Mouse (Mus musculus): ENCODE measurements around the gene Cct8l1. TPM values are rescaled to one million over a fixed set of nuclear protein-coding genes. Genes with fewer than 3 reads are reported as not detected.

The Cct8l1 gene
- polyA plus RNA-seq, 1 experiment from 2014 or later = not detected

- H3K9ac ChIP-seq (ENCODE audit: low read depth, low read length) = no peak overlapping the region
- no peak for ATAC-seq (replicated peaks; ENCODE audit: insufficient number of reproducible peaks, low FRiP score, low TSS enrichment)
- no peaks in the 10 kb centered on the region for H3K36me3 ChIP-seq (ENCODE audit: control insufficient read depth, insufficient read depth, low read length)
- no peak overlapping the region for H3K4me3 ChIP-seq (ENCODE audit: low read depth, low read length)
- H3K4me2 ChIP-seq = no peak overlapping the region
- no peaks in the 10 kb centered on the region for H3K9me3 ChIP-seq (replicated peaks; ENCODE audit: control insufficient read depth, low read length)
- no peaks in the 10 kb centered on the region for H3K27me3 ChIP-seq (ENCODE audit: control insufficient read depth, insufficient read depth, low read length)
- H3K4me1 ChIP-seq (ENCODE audit: control insufficient read depth, insufficient read depth, low read length) = no peaks in the 10 kb centered on the region
- WGBS (ENCODE audit: insufficient replicate concordance) = 78% methylated on average over 1 of the region's 1 CpGs
- no peak overlapping the region for H3K27ac ChIP-seq (ENCODE audit: low read depth, low read length)
These were observed 35.0 kb downstream of the Cct8l1 start for GRCm38 (mm10) chr5:25550912-25551311.

GRCm38 (mm10) chr5:25554210-25554609, 38.3 kb downstream of the Cct8l1 start:
- Histone ChIP-seq H3K9me3 (replicated peaks; ENCODE audit: control insufficient read depth, low read length) (no peaks in the 10 kb centered on the region), H3K9ac (ENCODE audit: low read depth, low read length) (no peak overlapping the region), H3K4me2 (no peak overlapping the region), H3K27ac (ENCODE audit: low read depth, low read length) (no peak overlapping the region), H3K27me3 (ENCODE audit: control insufficient read depth, insufficient read depth, low read length) (no peaks in the 10 kb centered on the region), H3K4me1 (ENCODE audit: control insufficient read depth, insufficient read depth, low read length) (no peaks in the 10 kb centered on the region), H3K36me3 (ENCODE audit: control insufficient read depth, insufficient read depth, low read length) (no peaks in the 10 kb centered on the region), H3K4me3 (ENCODE audit: low read depth, low read length) (no peak overlapping the region)
- WGBS (ENCODE audit: insufficient replicate concordance) = 74% methylated on average over 1 of the region's 1 CpGs
- ATAC-seq (replicated peaks; ENCODE audit: insufficient number of reproducible peaks, low FRiP score, low TSS enrichment) = no peak

- Histone ChIP-seq H3K4me2 (no peak overlapping the region), H3K4me3 (ENCODE audit: low read depth, low read length) (no peak overlapping the region), H3K27me3 (ENCODE audit: control insufficient read depth, insufficient read depth, low read length) (no peaks in the 10 kb centered on the region), H3K36me3 (ENCODE audit: control insufficient read depth, insufficient read depth, low read length) (no peaks in the 10 kb centered on the region), H3K4me1 (ENCODE audit: control insufficient read depth, insufficient read depth, low read length) (no peaks in the 10 kb centered on the region), H3K9ac (ENCODE audit: low read depth, low read length) (no peak overlapping the region), H3K27ac (ENCODE audit: low read depth, low read length) (no peak overlapping the region), H3K9me3 (replicated peaks; ENCODE audit: control insufficient read depth, low read length) (no peaks in the 10 kb centered on the region)
- no peak for ATAC-seq (replicated peaks; ENCODE audit: insufficient number of reproducible peaks, low FRiP score, low TSS enrichment)
- 42% methylated on average over 1 of the region's 1 CpGs for WGBS (ENCODE audit: insufficient replicate concordance)
These were observed 38.8 kb downstream of the Cct8l1 start for GRCm38 (mm10) chr5:25554689-25555088.

DNA sequence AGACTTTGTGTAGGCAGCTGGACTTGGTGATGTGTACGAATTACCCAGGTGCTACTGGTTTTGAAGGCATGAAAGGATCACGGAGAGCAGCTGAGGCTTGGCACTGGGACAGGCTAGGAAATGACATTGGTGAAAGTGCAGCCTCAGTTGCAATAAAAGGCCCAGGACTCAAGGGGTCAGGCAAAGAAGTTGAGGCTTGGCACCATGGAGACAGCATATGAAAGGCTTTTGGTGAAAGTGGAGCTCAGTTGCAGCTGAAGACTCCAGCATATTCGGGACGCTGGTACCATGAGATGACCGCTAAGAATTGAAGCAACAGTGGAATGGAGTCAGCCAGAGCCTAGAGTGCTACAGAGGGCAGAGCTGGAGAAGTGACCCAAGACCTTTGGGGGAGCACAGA, 39.8 kb downstream of the Cct8l1 start:
- Histone ChIP-seq H3K9me3 (replicated peaks; ENCODE audit: control insufficient read depth, low read length) (no peaks in the 10 kb centered on the region), H3K4me3 (ENCODE audit: low read depth, low read length) (no peak overlapping the region), H3K4me1 (ENCODE audit: control insufficient read depth, insufficient read depth, low read length) (no peaks in the 10 kb centered on the region), H3K27ac (ENCODE audit: low read depth, low read length) (no peak overlapping the region), H3K9ac (ENCODE audit: low read depth, low read length) (no peak overlapping the region), H3K4me2 (no peak overlapping the region), H3K27me3 (ENCODE audit: control insufficient read depth, insufficient read depth, low read length) (no peaks in the 10 kb centered on the region), H3K36me3 (ENCODE audit: control insufficient read depth, insufficient read depth, low read length) (no peaks in the 10 kb centered on the region)
- WGBS (ENCODE audit: insufficient replicate concordance) = 77% methylated on average over 5 of the region's 5 CpGs
- no peak for ATAC-seq (replicated peaks; ENCODE audit: insufficient number of reproducible peaks, low FRiP score, low TSS enrichment)

DNA sequence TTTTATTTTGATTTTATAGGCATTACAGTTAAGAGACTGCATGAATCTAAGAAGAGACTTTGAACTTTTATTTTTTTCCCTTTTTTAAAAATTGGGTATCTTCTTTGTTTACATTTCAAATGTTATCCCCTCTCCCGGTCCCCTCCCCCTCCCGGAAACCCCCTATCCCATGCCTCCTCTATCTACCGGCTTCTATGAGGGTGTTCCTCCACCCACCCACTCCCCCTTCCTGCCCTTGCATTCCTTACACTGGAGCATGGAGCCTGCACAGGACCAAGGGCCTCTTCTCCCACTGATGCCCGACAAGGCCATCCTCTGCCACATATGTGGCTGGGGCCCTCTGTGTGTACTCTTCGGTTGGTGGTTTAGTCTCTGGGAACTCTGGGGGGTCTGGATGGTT, 40.5 kb downstream of the Cct8l1 start:
- no peaks in the 10 kb centered on the region for H3K9me3 ChIP-seq (replicated peaks; ENCODE audit: control insufficient read depth, low read length)
- H3K36me3 ChIP-seq (ENCODE audit: control insufficient read depth, insufficient read depth, low read length) = no peaks in the 10 kb centered on the region
- H3K27me3 ChIP-seq (ENCODE audit: control insufficient read depth, insufficient read depth, low read length) = no peaks in the 10 kb centered on the region
- no peak overlapping the region for H3K9ac ChIP-seq (ENCODE audit: low read depth, low read length)
- H3K4me3 ChIP-seq (ENCODE audit: low read depth, low read length) = no peak overlapping the region
- ATAC-seq (replicated peaks; ENCODE audit: insufficient number of reproducible peaks, low FRiP score, low TSS enrichment) = no peak
- H3K4me2 ChIP-seq = no peak overlapping the region
- 60% methylated on average over 5 of the region's 5 CpGs for WGBS (ENCODE audit: insufficient replicate concordance)
- H3K4me1 ChIP-seq (ENCODE audit: control insufficient read depth, insufficient read depth, low read length) = no peaks in the 10 kb centered on the region
- H3K27ac ChIP-seq (ENCODE audit: low read depth, low read length) = no peak overlapping the region

Other genes with a start within 250 kb of the Cct8l1 start
- 9.8 and 12.9 TPM in 2 replicates for gene Kmt2c, start 17.3 kb upstream of the Cct8l1 start, polyA plus RNA-seq (2014; fragmentation: Nextera tagmentation; extraction: Ambion mirVana)
- 10.0 and 11.1 TPM in 2 replicates for gene Xrcc2, start 189.8 kb downstream of the Cct8l1 start, polyA plus RNA-seq (2014; fragmentation: Nextera tagmentation; extraction: Ambion mirVana)
- 37.4 and 42.5 TPM in 2 replicates for gene Actr3b, start 243.9 kb downstream of the Cct8l1 start, polyA plus RNA-seq (2014; fragmentation: Nextera tagmentation; extraction: Ambion mirVana)